Mouse (Mus musculus): ENCODE measurements around the gene Isyna1. TPM values are rescaled to one million over a fixed set of nuclear protein-coding genes. Genes with fewer than 3 reads are reported as not detected.

Isyna1 gene
- polyA plus RNA-seq, 1 experiment = 61.5 TPM

DNA sequence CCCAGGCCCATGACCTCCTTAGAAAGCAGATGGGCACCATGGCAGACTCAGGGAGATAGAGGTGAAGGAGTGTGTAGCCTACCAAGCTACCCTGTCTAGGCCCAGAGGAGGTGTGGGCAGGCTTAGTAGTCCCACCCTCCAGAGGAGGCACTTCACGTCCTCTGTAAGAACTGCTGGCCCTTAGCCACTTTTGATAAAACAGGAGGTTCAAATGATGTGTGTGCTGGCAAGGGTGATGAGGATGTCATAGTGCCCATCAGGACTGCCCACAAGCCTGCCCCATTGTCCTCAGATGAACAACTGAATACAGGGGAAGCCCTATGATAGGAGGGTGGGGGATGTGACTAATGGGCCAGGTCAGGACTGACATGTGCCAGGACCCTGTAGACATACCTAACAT, 41.3 kb upstream of the Isyna1 start:
- Histone ChIP-seq H3K9ac (ENCODE audit: low read depth, poor library complexity, severe bottlenecking) (no peak overlapping the region), H3K27ac (ENCODE audit: insufficient read depth, low read length) (no peak overlapping the region), H3K4me3 (ENCODE audit: low read depth, low read length) (no peak overlapping the region), H3K4me1 (ENCODE audit: control insufficient read depth, insufficient read depth, low read length) (no peaks in the 10 kb centered on the region), H3K36me3 (ENCODE audit: control insufficient read depth, insufficient read depth, low read length, poor library complexity, severe bottlenecking) (no peaks in the 10 kb centered on the region), H3K27me3 (ENCODE audit: control insufficient read depth, insufficient read depth, low read length, poor library complexity, severe bottlenecking) (no peaks in the 10 kb centered on the region), H3K9me3 (replicated peaks; ENCODE audit: control insufficient read depth, insufficient read depth, low read length, poor library complexity, severe bottlenecking) (no peaks in the 10 kb centered on the region)
- TF ChIP-seq EP300 (IDR thresholded peaks at IDR 0.05; ENCODE audit: insufficient read depth, low read depth, low read length) (no peak), CTCF (IDR thresholded peaks at IDR 0.05; ENCODE audit: low read depth, low read length) (no peak), POLR2A (IDR thresholded peaks at IDR 0.05; ENCODE audit: insufficient read depth, low read length) (no peak)

DNA sequence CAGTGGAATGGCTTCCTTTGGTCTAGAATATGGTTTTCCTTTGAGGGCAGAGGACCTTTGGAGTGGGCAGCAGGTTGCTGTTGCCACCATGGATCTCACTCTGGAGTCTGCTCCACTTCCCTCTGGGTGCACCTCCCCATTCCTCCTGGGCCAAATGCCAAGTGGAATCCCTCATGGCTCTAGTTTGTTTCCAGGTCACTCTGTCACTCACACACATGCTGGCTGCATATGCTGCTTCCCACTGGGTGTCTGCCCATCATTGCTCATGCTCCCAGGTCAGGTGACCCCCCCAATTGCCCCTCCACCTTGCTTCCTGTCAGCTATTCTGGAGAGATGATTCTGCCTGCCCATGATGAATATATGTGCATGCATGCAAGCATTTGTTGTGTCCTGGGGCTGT, 40.4 kb upstream of the Isyna1 start:
- TF ChIP-seq CTCF (IDR thresholded peaks at IDR 0.05; ENCODE audit: low read depth, low read length) (no peak), POLR2A (IDR thresholded peaks at IDR 0.05; ENCODE audit: insufficient read depth, low read length) (no peak), EP300 (IDR thresholded peaks at IDR 0.05; ENCODE audit: insufficient read depth, low read depth, low read length) (no peak)
- no peak overlapping the region for H3K4me3 ChIP-seq (ENCODE audit: low read depth, low read length)

DNA sequence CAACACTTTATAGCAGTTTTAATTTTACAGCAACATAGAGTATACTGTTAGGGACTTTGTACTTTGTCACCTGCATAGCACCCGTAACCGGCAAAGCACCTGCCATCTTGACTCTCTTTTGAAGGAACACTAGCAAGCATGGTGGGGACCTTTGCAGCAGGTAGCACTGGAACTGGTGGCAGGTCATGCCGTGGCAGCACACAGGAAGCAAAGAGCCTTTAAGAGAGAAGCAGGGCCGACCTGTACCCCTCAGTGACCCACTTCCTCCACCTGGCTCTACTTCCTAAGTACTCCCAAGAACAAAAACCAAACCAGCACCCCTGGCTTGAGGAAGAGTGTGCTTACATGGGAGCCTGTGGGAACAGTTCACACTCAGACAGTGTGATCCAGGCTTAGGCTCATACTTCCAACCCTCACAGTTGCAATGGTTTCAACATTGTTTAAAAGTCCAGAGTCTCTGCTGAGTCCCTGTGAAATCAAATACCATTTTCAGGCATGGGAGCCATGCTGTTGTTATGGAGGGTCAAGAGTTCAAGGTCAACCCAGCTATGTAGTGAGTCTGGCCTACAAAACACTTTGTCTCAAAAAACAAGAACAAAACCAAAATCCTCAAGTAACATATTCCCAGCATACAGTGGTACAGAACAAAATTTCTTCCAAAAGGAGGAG, 39.0 kb upstream of the Isyna1 start:
- no peak overlapping the region for H3K9ac ChIP-seq (ENCODE audit: low read depth, poor library complexity, severe bottlenecking)
- no peak overlapping the region for H3K27ac ChIP-seq (ENCODE audit: insufficient read depth, low read length)
- TF ChIP-seq CTCF (IDR thresholded peaks at IDR 0.05; ENCODE audit: low read depth, low read length) = no peak
- TF ChIP-seq POLR2A (IDR thresholded peaks at IDR 0.05; ENCODE audit: insufficient read depth, low read length) = no peak
- TF ChIP-seq EP300 (IDR thresholded peaks at IDR 0.05; ENCODE audit: insufficient read depth, low read depth, low read length) = no peak
- H3K4me1 ChIP-seq (ENCODE audit: control insufficient read depth, insufficient read depth, low read length) = no peaks in the 10 kb centered on the region
- H3K9me3 ChIP-seq (replicated peaks; ENCODE audit: control insufficient read depth, insufficient read depth, low read length, poor library complexity, severe bottlenecking) = no peaks in the 10 kb centered on the region
- H3K4me3 ChIP-seq (ENCODE audit: low read depth, low read length) = no peak overlapping the region
- H3K36me3 ChIP-seq (ENCODE audit: control insufficient read depth, insufficient read depth, low read length, poor library complexity, severe bottlenecking) = no peaks in the 10 kb centered on the region
- no peaks in the 10 kb centered on the region for H3K27me3 ChIP-seq (ENCODE audit: control insufficient read depth, insufficient read depth, low read length, poor library complexity, severe bottlenecking)

More for the DNA sequence above, 40.4 kb upstream of the Isyna1 start:
- Histone ChIP-seq H3K4me1 (ENCODE audit: control insufficient read depth, insufficient read depth, low read length) (no peaks in the 10 kb centered on the region), H3K27me3 (ENCODE audit: control insufficient read depth, insufficient read depth, low read length, poor library complexity, severe bottlenecking) (no peaks in the 10 kb centered on the region), H3K27ac (ENCODE audit: insufficient read depth, low read length) (no peak overlapping the region), H3K9ac (ENCODE audit: low read depth, poor library complexity, severe bottlenecking) (no peak overlapping the region), H3K36me3 (ENCODE audit: control insufficient read depth, insufficient read depth, low read length, poor library complexity, severe bottlenecking) (no peaks in the 10 kb centered on the region), H3K9me3 (replicated peaks; ENCODE audit: control insufficient read depth, insufficient read depth, low read length, poor library complexity, severe bottlenecking) (no peaks in the 10 kb centered on the region)

DNA sequence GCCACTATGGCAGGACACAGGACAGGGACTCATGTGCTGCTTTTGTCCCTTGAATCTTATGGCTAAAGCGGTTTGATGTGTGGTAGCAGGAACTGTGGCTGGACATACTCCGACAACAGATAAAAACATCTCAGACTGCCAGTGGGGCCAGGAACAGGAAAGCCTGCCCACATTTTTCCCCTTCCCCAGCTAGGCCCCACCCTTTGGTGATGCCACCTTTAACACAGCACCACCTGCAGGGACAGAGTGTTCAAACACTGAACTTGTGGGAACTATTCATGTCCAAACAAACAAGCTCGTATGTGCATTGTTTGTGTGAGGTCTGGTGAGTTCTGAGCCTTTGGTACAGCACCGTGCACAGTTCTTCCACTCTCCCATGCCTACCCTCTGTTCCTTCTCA, 35.8 kb upstream of the Isyna1 start:
- Histone ChIP-seq H3K27ac (ENCODE audit: insufficient read depth, low read length) (no peak overlapping the region), H3K4me3 (ENCODE audit: low read depth, low read length) (no peak overlapping the region), H3K27me3 (ENCODE audit: control insufficient read depth, insufficient read depth, low read length, poor library complexity, severe bottlenecking) (no peaks in the 10 kb centered on the region), H3K9me3 (replicated peaks; ENCODE audit: control insufficient read depth, insufficient read depth, low read length, poor library complexity, severe bottlenecking) (no peaks in the 10 kb centered on the region), H3K4me1 (ENCODE audit: control insufficient read depth, insufficient read depth, low read length) (no peaks in the 10 kb centered on the region), H3K9ac (ENCODE audit: low read depth, poor library complexity, severe bottlenecking) (no peak overlapping the region), H3K36me3 (ENCODE audit: control insufficient read depth, insufficient read depth, low read length, poor library complexity, severe bottlenecking) (no peaks in the 10 kb centered on the region)
- no peak for TF ChIP-seq EP300 (IDR thresholded peaks at IDR 0.05; ENCODE audit: insufficient read depth, low read depth, low read length)
- TF ChIP-seq CTCF (IDR thresholded peaks at IDR 0.05; ENCODE audit: low read depth, low read length) = no peak
- TF ChIP-seq POLR2A (IDR thresholded peaks at IDR 0.05; ENCODE audit: insufficient read depth, low read length) = no peak

DNA sequence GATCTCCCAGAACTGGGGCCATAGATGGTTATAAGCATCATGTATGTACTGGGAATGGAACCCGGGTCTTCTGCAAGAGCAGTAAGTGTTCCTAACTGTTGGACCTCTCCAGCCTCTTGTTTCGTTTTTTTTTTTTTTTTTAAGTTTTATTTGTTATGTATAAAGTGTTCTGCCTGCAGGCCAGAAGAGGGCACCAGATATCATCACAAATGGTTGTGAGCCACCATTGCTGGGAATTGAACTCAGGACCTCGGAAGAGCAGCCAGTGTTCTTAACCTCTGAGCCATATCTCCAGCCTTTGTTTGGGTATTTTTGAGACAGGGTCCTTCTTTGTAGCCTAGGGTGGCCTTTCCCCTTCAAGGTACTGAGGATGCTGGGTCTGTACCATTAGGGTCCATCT, 35.2 kb upstream of the Isyna1 start:
- Histone ChIP-seq H3K9me3 (replicated peaks; ENCODE audit: control insufficient read depth, insufficient read depth, low read length, poor library complexity, severe bottlenecking) (no peaks in the 10 kb centered on the region), H3K27me3 (ENCODE audit: control insufficient read depth, insufficient read depth, low read length, poor library complexity, severe bottlenecking) (no peaks in the 10 kb centered on the region), H3K4me1 (ENCODE audit: control insufficient read depth, insufficient read depth, low read length) (no peaks in the 10 kb centered on the region), H3K27ac (ENCODE audit: insufficient read depth, low read length) (no peak overlapping the region), H3K4me3 (ENCODE audit: low read depth, low read length) (no peak overlapping the region), H3K36me3 (ENCODE audit: control insufficient read depth, insufficient read depth, low read length, poor library complexity, severe bottlenecking) (no peaks in the 10 kb centered on the region), H3K9ac (ENCODE audit: low read depth, poor library complexity, severe bottlenecking) (no peak overlapping the region)
- no peak for TF ChIP-seq CTCF (IDR thresholded peaks at IDR 0.05; ENCODE audit: low read depth, low read length)
- no peak for TF ChIP-seq POLR2A (IDR thresholded peaks at IDR 0.05; ENCODE audit: insufficient read depth, low read length)
- no peak for TF ChIP-seq EP300 (IDR thresholded peaks at IDR 0.05; ENCODE audit: insufficient read depth, low read depth, low read length)

DNA sequence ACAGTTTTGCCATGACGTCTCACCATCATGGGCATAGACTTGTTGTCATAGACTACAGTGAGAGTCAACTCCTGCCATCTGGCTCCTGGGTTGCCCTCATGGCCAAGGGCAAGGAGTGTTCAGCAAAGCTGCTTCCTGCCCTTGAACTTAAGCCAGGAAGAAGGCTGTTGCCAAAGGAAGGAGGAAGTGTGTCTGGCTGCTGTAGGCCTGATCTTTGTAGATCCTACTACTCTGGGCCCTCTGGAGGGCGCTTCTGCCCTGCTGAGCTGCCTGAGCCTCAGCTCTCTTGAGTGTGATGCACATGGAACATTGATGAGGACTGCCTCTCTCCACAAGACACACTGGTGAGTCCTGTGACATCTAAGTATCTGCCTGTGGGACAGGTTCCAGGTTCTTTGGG, 34.1 kb upstream of the Isyna1 start:
- Histone ChIP-seq H3K27me3 (ENCODE audit: control insufficient read depth, insufficient read depth, low read length, poor library complexity, severe bottlenecking) (no peaks in the 10 kb centered on the region), H3K9me3 (replicated peaks; ENCODE audit: control insufficient read depth, insufficient read depth, low read length, poor library complexity, severe bottlenecking) (no peaks in the 10 kb centered on the region), H3K27ac (ENCODE audit: insufficient read depth, low read length) (no peak overlapping the region), H3K4me1 (ENCODE audit: control insufficient read depth, insufficient read depth, low read length) (no peaks in the 10 kb centered on the region), H3K9ac (ENCODE audit: low read depth, poor library complexity, severe bottlenecking) (no peak overlapping the region), H3K4me3 (ENCODE audit: low read depth, low read length) (no peak overlapping the region), H3K36me3 (ENCODE audit: control insufficient read depth, insufficient read depth, low read length, poor library complexity, severe bottlenecking) (no peaks in the 10 kb centered on the region)
- TF ChIP-seq EP300 (IDR thresholded peaks at IDR 0.05; ENCODE audit: insufficient read depth, low read depth, low read length) (no peak), POLR2A (IDR thresholded peaks at IDR 0.05; ENCODE audit: insufficient read depth, low read length) (no peak), CTCF (IDR thresholded peaks at IDR 0.05; ENCODE audit: low read depth, low read length) (peak; percentile 52)
